Mouse (Mus musculus) heart, embryonic 14.5 days (tissue): Measurements from ENCODE around the gene Rasl11b. TPM values are rescaled to one million over a fixed set of nuclear protein-coding genes. Genes with fewer than 3 reads are reported as not detected.
A peak's percentile ranks its signal among the peaks of the same experiment; 100 is the strongest.

Source experiments
- ATAC-seq: fragments of 200-750 bp; cut with Nextera tagmentation; 2 replicates; pipeline ENCODE4 v1.8.0; 2017; ENCODE audit warnings: low read depth, moderate TSS enrichment; ENCODE audit not compliant: insufficient number of reproducible peaks, insufficient read depth, low FRiP score
- H3K27ac ChIP-seq, 2 experiments: fragments of 200-500 bp in 1 of 2; fragments of 300-500 bp in 1 of 2; sonication (generic) in 1 of 2; replicated peaks in 1 of 2; 2 replicates each; pipeline ENCODE4 v1.5.1; 2012 to 2014; ENCODE audit warnings: low read depth in 2 of 2, low read length in 2 of 2, control low read depth in 1 of 2, mild to moderate bottlenecking in 1 of 2, mixed read lengths in 1 of 2; ENCODE audit not compliant: control insufficient read depth in 1 of 2, insufficient read depth in 1 of 2
- H3K27me3 ChIP-seq: fragments of 300-500 bp; sonication (generic); 2 replicates; pipeline ENCODE4 v1.6.1; 2014; ENCODE audit warnings: mild to moderate bottlenecking, low read length, control low read depth; ENCODE audit not compliant: control insufficient read depth, insufficient read depth
- H3K36me3 ChIP-seq: fragments of 300-500 bp; sonication (generic); 2 replicates; pipeline ENCODE4 v1.6.1; 2014; ENCODE audit warnings: mild to moderate bottlenecking, control low read depth, low read length, mixed read lengths; ENCODE audit not compliant: control insufficient read depth, insufficient read depth
- H3K4me1 ChIP-seq, 2 experiments: fragments of 200-500 bp in 1 of 2; fragments of 300-500 bp in 1 of 2; sonication (generic) in 1 of 2; 2 replicates each; pipeline ENCODE4 v1.6.1; 2012 to 2014; ENCODE audit warnings: low read length in 2 of 2, control low read depth in 1 of 2, mixed read lengths in 1 of 2; ENCODE audit not compliant: control insufficient read depth in 2 of 2, insufficient read depth in 2 of 2
- H3K4me2 ChIP-seq: fragments of 300-500 bp; sonication (generic); 2 replicates; pipeline ENCODE4 v1.6.1; 2014; ENCODE audit warnings: mild to moderate bottlenecking, low read length
- H3K4me3 ChIP-seq, 2 experiments: fragments of 200-500 bp in 1 of 2; fragments of 300-500 bp in 1 of 2; sonication (generic) in 1 of 2; 2 replicates each; pipeline ENCODE4 v1.5.1; 2012 to 2014; ENCODE audit warnings: low read length in 2 of 2, mild to moderate bottlenecking in 2 of 2, control low read depth in 1 of 2, low read depth in 1 of 2, moderate library complexity in 1 of 2; ENCODE audit not compliant: control insufficient read depth in 1 of 2, insufficient read depth in 1 of 2
- H3K9ac ChIP-seq: fragments of 300-500 bp; sonication (generic); 2 replicates; pipeline ENCODE4 v1.6.1; 2014; ENCODE audit warnings: mild to moderate bottlenecking, low read length
- H3K9me3 ChIP-seq: fragments of 300-500 bp; sonication (generic); 2 replicates; pipeline ENCODE4 v1.6.1; 2016; ENCODE audit warnings: low read length, control low read depth; ENCODE audit not compliant: control insufficient read depth
- WGBS: fragments of 180-500 bp; shearing (Covaris S2); extraction: QIAGEN DNeasy Blood & Tissue Kit; methylation state at CpG from one replicate; pipeline ENCODE4 v1.1.7; 2014; 5-methylcytosine and 5-hydroxymethylcytosine counted together
- polyA plus RNA-seq: library from polyadenylated mRNA; unstranded; fragments of >200 nt; fragmentation: Nextera tagmentation; extraction: Ambion mirVana; gene quantifications from 2 replicates; pipeline ENCODE4 v1.2.1, GENCODE M21; 2014

Gene Rasl11b
- polyA plus RNA-seq, 1 experiment from 2014 or later, result 92.3 TPM

- H3K36me3 ChIP-seq, result no peaks in the 10 kb centered on the region
- no peak overlapping the region for H3K4me2 ChIP-seq
- no peak overlapping the region for H3K9ac ChIP-seq
- no peak for ATAC-seq
- no peaks in the 10 kb centered on the region for H3K27me3 ChIP-seq
- WGBS, result 71% methylated on average over 1 of the region's 1 CpGs
- H3K4me3 ChIP-seq, result no peak overlapping the region
- H3K9me3 ChIP-seq, result no peaks in the 10 kb centered on the region
- H3K27ac ChIP-seq, result no peak overlapping the region
- peaks cover 14 to 25% of the 10 kb centered on the region in 2 experiments for H3K4me1 ChIP-seq
These were observed 33.9 kb downstream of the Rasl11b start for GRCm38 (mm10) chr5:74228938-74229337.

- no peaks in the 10 kb centered on the region for H3K27me3 ChIP-seq
- no peak overlapping the region for H3K4me3 ChIP-seq
- H3K36me3 ChIP-seq, result no peaks in the 10 kb centered on the region
- ATAC-seq, result peak; percentile 60
- H3K27ac ChIP-seq, result peak overlapping the region; percentile 37 to 63
- no peaks in the 10 kb centered on the region for H3K9me3 ChIP-seq
- H3K9ac ChIP-seq, result peak overlapping the region; percentile 41; the same call in 1 of the 2 replicates
- no peak overlapping the region for H3K4me2 ChIP-seq
- peaks cover 14 to 25% of the 10 kb centered on the region in 2 experiments for H3K4me1 ChIP-seq
- WGBS, result 19% methylated on average over 11 of the region's 11 CpGs
These were observed 34.8 kb downstream of the Rasl11b start for GRCm38 (mm10) chr5:74229775-74230413.

- ATAC-seq, result no peak
- WGBS, result 24% methylated on average over 2 of the region's 2 CpGs
- no peak overlapping the region; the same call in 1 of the 2 replicates for H3K4me2 ChIP-seq
These were observed 35.4 kb downstream of the Rasl11b start for GRCm38 (mm10) chr5:74230525-74230924.

GRCm38 (mm10) chr5:74233808-74234207 lies 38.7 kb downstream of the Rasl11b start:
- H3K36me3 ChIP-seq, result no peaks in the 10 kb centered on the region
- no peak overlapping the region for H3K9ac ChIP-seq
- H3K27me3 ChIP-seq, result no peaks in the 10 kb centered on the region
- H3K9me3 ChIP-seq, result no peaks in the 10 kb centered on the region
- peaks cover 16 to 25% of the 10 kb centered on the region in 2 experiments for H3K4me1 ChIP-seq
- H3K4me2 ChIP-seq, result no peak overlapping the region
- no peak for ATAC-seq
- no peak overlapping the region for H3K27ac ChIP-seq
- WGBS, result 76% methylated on average over 7 of the region's 7 CpGs
- H3K4me3 ChIP-seq, result no peak overlapping the region

More at GRCm38 (mm10) chr5:74230525-74230924, 35.4 kb downstream of the Rasl11b start:
- Histone ChIP-seq H3K36me3 (no peaks in the 10 kb centered on the region), H3K27me3 (no peaks in the 10 kb centered on the region), H3K4me3 (no peak overlapping the region), H3K4me1 (peaks cover 14 to 25% of the 10 kb centered on the region in 2 experiments), H3K9ac (peak overlapping the region; percentile 41; the same call in 1 of the 2 replicates), H3K27ac (peak overlapping the region; percentile 37 to 63), H3K9me3 (no peaks in the 10 kb centered on the region)

- Histone ChIP-seq H3K9ac (no peak overlapping the region), H3K36me3 (no peaks in the 10 kb centered on the region), H3K4me2 (no peak overlapping the region), H3K27ac (no peak overlapping the region), H3K9me3 (no peaks in the 10 kb centered on the region), H3K4me3 (no peak overlapping the region), H3K27me3 (no peaks in the 10 kb centered on the region), H3K4me1 (peaks cover 6 to 11% of the 10 kb centered on the region in 2 experiments)
- ATAC-seq, result no peak
- 85% methylated on average over 1 of the region's 1 CpGs for WGBS
These were observed 44.3 kb downstream of the Rasl11b start for GRCm38 (mm10) chr5:74239369-74239768.

- no peak overlapping the region for H3K4me2 ChIP-seq
- no peak overlapping the region for H3K27ac ChIP-seq
These were observed 45.2 kb downstream of the Rasl11b start for GRCm38 (mm10) chr5:74240298-74240697.

GRCm38 (mm10) chr5:74240926-74241680 lies 46.0 kb downstream of the Rasl11b start:
- H3K4me2 ChIP-seq, result no peak overlapping the region
- 76% methylated on average over 13 of the region's 13 CpGs for WGBS
- H3K36me3 ChIP-seq, result no peaks in the 10 kb centered on the region
- H3K9me3 ChIP-seq, result no peaks in the 10 kb centered on the region
- H3K27me3 ChIP-seq, result no peaks in the 10 kb centered on the region
- H3K4me3 ChIP-seq, result no peak overlapping the region
- H3K4me1 ChIP-seq, result peaks cover 13 to 28% of the 10 kb centered on the region in 2 experiments
- no peak overlapping the region for H3K9ac ChIP-seq
- H3K27ac ChIP-seq, result no peak overlapping the region
- ATAC-seq, result no peak

More at GRCm38 (mm10) chr5:74240298-74240697, 45.2 kb downstream of the Rasl11b start:
- 70% methylated on average over 8 of the region's 8 CpGs for WGBS
- Histone ChIP-seq H3K9ac (no peak overlapping the region), H3K4me1 (peaks cover 10 to 20% of the 10 kb centered on the region in 2 experiments), H3K27me3 (no peaks in the 10 kb centered on the region), H3K9me3 (no peaks in the 10 kb centered on the region), H3K36me3 (no peaks in the 10 kb centered on the region), H3K4me3 (no peak overlapping the region)
- no peak for ATAC-seq
